Mouse (Mus musculus) B cell, adult (primary cell): ENCODE measurements around the gene Pign. TPM values are rescaled to one million over a fixed set of nuclear protein-coding genes. Genes with fewer than 3 reads are reported as not detected.

ENCODE experiments used
- total RNA-seq: library from RNA; stranded (reverse); gene quantifications from 4 replicates; pipeline ENCODE4 v1.2.4, GENCODE M21; 2023; ENCODE audit not compliant: inconsistent age

Gene Pign
- total RNA-seq: 31.4 to 49.8 TPM (median 38.9 TPM) in 4 replicates

GRCm38 (mm10) chr1:105663171-105663961 lies at the start of gene Pign, which contains the start of gene Relch:
Gene Pign (minus strand): TSS chr1:105663677.
Gene Relch (plus strand): TSS chr1:105663861.

Other genes starting within 250 kb of the Pign start
- 95.7 to 106 TPM (median 104 TPM) in 4 replicates for gene Relch, start 184 bp upstream of the Pign start, total RNA-seq
- gene Tnfrsf11a, start 117.0 kb upstream of the Pign start, total RNA-seq: 0.10 to 0.30 TPM (median 0.22 TPM) in 3 of 4 replicates, not detected in the other